Mouse (Mus musculus): ENCODE data around the gene Dbh.

DNA sequence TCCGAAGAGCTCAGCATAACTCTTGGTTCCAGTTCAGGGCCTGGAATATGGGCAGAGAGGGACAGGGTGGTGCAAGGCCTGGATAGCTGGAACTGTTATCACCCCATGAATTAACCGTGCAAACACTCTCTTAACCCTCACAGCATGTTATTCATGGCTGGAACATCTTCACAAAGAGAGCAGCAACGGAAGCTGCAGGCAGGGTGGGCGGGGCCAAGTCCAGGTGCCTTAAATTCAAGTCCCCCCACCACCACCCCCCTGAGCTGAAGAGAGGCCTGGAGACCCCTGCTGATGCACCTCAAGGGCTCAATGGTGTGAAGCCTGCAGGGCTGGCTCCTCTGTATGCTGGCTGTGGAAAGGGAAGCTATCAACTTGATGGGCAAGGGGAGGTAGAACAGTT is 38.5 kb upstream of the Dbh start:
- no peak for TF ChIP-seq CTCF (IDR thresholded peaks at IDR 0.05; ENCODE audit: borderline replicate concordance, extremely low read depth, insufficient read depth, insufficient read length)
- no peak for TF ChIP-seq POLR2A (IDR thresholded peaks at IDR 0.05; ENCODE audit: borderline replicate concordance, extremely low read depth, insufficient read depth, insufficient read length, poor library complexity, severe bottlenecking)

Data from brain, embryonic 14.5 days (tissue).